Mouse (Mus musculus): ENCODE data around the gene Tbc1d1. TPM values are rescaled to one million over a fixed set of nuclear protein-coding genes. Genes with fewer than 3 reads are reported as not detected.

Tbc1d1 gene
- polyA plus RNA-seq, 1 experiment from 2014 or later: 11.6 TPM

GRCm38 (mm10) chr5:64279668-64280067 is 123.6 kb downstream of the Tbc1d1 start:
- ATAC-seq: no peak
- no peak overlapping the region for H3K4me2 ChIP-seq (ENCODE audit: low read length)
- no peaks in the 10 kb centered on the region for H3K9me3 ChIP-seq (replicated peaks; ENCODE audit: control insufficient read depth, low read length)
- H3K4me3 ChIP-seq (ENCODE audit: low read depth, low read length): no peak overlapping the region
- no peak overlapping the region for H3K9ac ChIP-seq (ENCODE audit: low read length)
- DNase-seq (ENCODE audit: low spot score): no peak
- no peaks in the 10 kb centered on the region for H3K27me3 ChIP-seq (replicated peaks; ENCODE audit: control insufficient read depth, insufficient read depth, low read length)
- WGBS: 62% methylated on average over 7 of the region's 7 CpGs
- H3K27ac ChIP-seq (ENCODE audit: low read depth, low read length): no peak overlapping the region
- H3K4me1 ChIP-seq (ENCODE audit: control insufficient read depth, insufficient read depth, low read length): no peaks in the 10 kb centered on the region
- peaks cover 46% of the 10 kb centered on the region for H3K36me3 ChIP-seq (ENCODE audit: control insufficient read depth, insufficient read depth, low read length)

GRCm38 (mm10) chr5:64280191-64280590 is 124.1 kb downstream of the Tbc1d1 start:
- Histone ChIP-seq H3K4me2 (ENCODE audit: low read length) (no peak overlapping the region), H3K27ac (ENCODE audit: low read depth, low read length) (no peak overlapping the region), H3K4me1 (ENCODE audit: control insufficient read depth, insufficient read depth, low read length) (no peaks in the 10 kb centered on the region), H3K4me3 (ENCODE audit: low read depth, low read length) (no peak overlapping the region), H3K27me3 (replicated peaks; ENCODE audit: control insufficient read depth, insufficient read depth, low read length) (no peaks in the 10 kb centered on the region), H3K9me3 (replicated peaks; ENCODE audit: control insufficient read depth, low read length) (no peaks in the 10 kb centered on the region), H3K36me3 (ENCODE audit: control insufficient read depth, insufficient read depth, low read length) (peaks cover 46% of the 10 kb centered on the region), H3K9ac (ENCODE audit: low read length) (no peak overlapping the region)
- DNase-seq (ENCODE audit: low spot score) (no peak), ATAC-seq (no peak)
- WGBS: 93% methylated on average over 8 of the region's 8 CpGs

- H3K27ac ChIP-seq (ENCODE audit: low read depth, low read length): no peak overlapping the region
- no peaks in the 10 kb centered on the region for H3K9me3 ChIP-seq (replicated peaks; ENCODE audit: control insufficient read depth, low read length)
- peaks cover 46% of the 10 kb centered on the region for H3K36me3 ChIP-seq (ENCODE audit: control insufficient read depth, insufficient read depth, low read length)
- ATAC-seq (no peak), DNase-seq (ENCODE audit: low spot score) (no peak)
- no peaks in the 10 kb centered on the region for H3K4me1 ChIP-seq (ENCODE audit: control insufficient read depth, insufficient read depth, low read length)
- H3K27me3 ChIP-seq (replicated peaks; ENCODE audit: control insufficient read depth, insufficient read depth, low read length): no peaks in the 10 kb centered on the region
- WGBS: 50% methylated on average over 4 of the region's 4 CpGs
- H3K9ac ChIP-seq (ENCODE audit: low read length): no peak overlapping the region
- no peak overlapping the region for H3K4me2 ChIP-seq (ENCODE audit: low read length)
- H3K4me3 ChIP-seq (ENCODE audit: low read depth, low read length): no peak overlapping the region
Measured at GRCm38 (mm10) chr5:64280613-64281012, 124.5 kb downstream of the Tbc1d1 start.

- Histone ChIP-seq H3K4me3 (ENCODE audit: low read depth, low read length) (no peak overlapping the region), H3K36me3 (ENCODE audit: control insufficient read depth, insufficient read depth, low read length) (peaks cover 50% of the 10 kb centered on the region), H3K4me1 (ENCODE audit: control insufficient read depth, insufficient read depth, low read length) (no peaks in the 10 kb centered on the region), H3K27me3 (replicated peaks; ENCODE audit: control insufficient read depth, insufficient read depth, low read length) (no peaks in the 10 kb centered on the region), H3K9ac (ENCODE audit: low read length) (no peak overlapping the region), H3K27ac (ENCODE audit: low read depth, low read length) (no peak overlapping the region), H3K9me3 (replicated peaks; ENCODE audit: control insufficient read depth, low read length) (no peaks in the 10 kb centered on the region), H3K4me2 (ENCODE audit: low read length) (no peak overlapping the region)
- 90% methylated on average over 7 of the region's 7 CpGs for WGBS
- ATAC-seq (no peak), DNase-seq (ENCODE audit: low spot score) (no peak)
Measured at GRCm38 (mm10) chr5:64281674-64282073, 125.6 kb downstream of the Tbc1d1 start.

- DNase-seq (ENCODE audit: low spot score): no peak
Measured at GRCm38 (mm10) chr5:64282594-64282993, 126.5 kb downstream of the Tbc1d1 start.

GRCm38 (mm10) chr5:64285289-64285688 is 129.2 kb downstream of the Tbc1d1 start:
- Histone ChIP-seq H3K4me2 (ENCODE audit: low read length) (no peak overlapping the region), H3K27me3 (replicated peaks; ENCODE audit: control insufficient read depth, insufficient read depth, low read length) (no peaks in the 10 kb centered on the region), H3K9me3 (replicated peaks; ENCODE audit: control insufficient read depth, low read length) (no peaks in the 10 kb centered on the region), H3K9ac (ENCODE audit: low read length) (no peak overlapping the region), H3K27ac (ENCODE audit: low read depth, low read length) (no peak overlapping the region), H3K4me1 (ENCODE audit: control insufficient read depth, insufficient read depth, low read length) (no peaks in the 10 kb centered on the region), H3K4me3 (ENCODE audit: low read depth, low read length) (no peak overlapping the region), H3K36me3 (ENCODE audit: control insufficient read depth, insufficient read depth, low read length) (peaks cover 43% of the 10 kb centered on the region)
- WGBS: 86% methylated on average over 4 of the region's 4 CpGs
- DNase-seq (ENCODE audit: low spot score) (no peak), ATAC-seq (no peak)

More at GRCm38 (mm10) chr5:64282594-64282993, 126.5 kb downstream of the Tbc1d1 start:
- Histone ChIP-seq H3K27ac (ENCODE audit: low read depth, low read length) (no peak overlapping the region), H3K27me3 (replicated peaks; ENCODE audit: control insufficient read depth, insufficient read depth, low read length) (no peaks in the 10 kb centered on the region), H3K4me3 (ENCODE audit: low read depth, low read length) (no peak overlapping the region), H3K4me2 (ENCODE audit: low read length) (no peak overlapping the region), H3K36me3 (ENCODE audit: control insufficient read depth, insufficient read depth, low read length) (peaks cover 54% of the 10 kb centered on the region), H3K4me1 (ENCODE audit: control insufficient read depth, insufficient read depth, low read length) (no peaks in the 10 kb centered on the region), H3K9me3 (replicated peaks; ENCODE audit: control insufficient read depth, low read length) (no peaks in the 10 kb centered on the region), H3K9ac (ENCODE audit: low read length) (no peak overlapping the region)
- 51% methylated on average over 4 of the region's 4 CpGs for WGBS
- no peak for ATAC-seq

GRCm38 (mm10) chr5:64285851-64286250 is 129.7 kb downstream of the Tbc1d1 start:
- Histone ChIP-seq H3K36me3 (ENCODE audit: control insufficient read depth, insufficient read depth, low read length) (peaks cover 39% of the 10 kb centered on the region), H3K27ac (ENCODE audit: low read depth, low read length) (no peak overlapping the region), H3K9ac (ENCODE audit: low read length) (no peak overlapping the region), H3K9me3 (replicated peaks; ENCODE audit: control insufficient read depth, low read length) (no peaks in the 10 kb centered on the region), H3K4me3 (ENCODE audit: low read depth, low read length) (no peak overlapping the region), H3K4me1 (ENCODE audit: control insufficient read depth, insufficient read depth, low read length) (no peaks in the 10 kb centered on the region), H3K27me3 (replicated peaks; ENCODE audit: control insufficient read depth, insufficient read depth, low read length) (no peaks in the 10 kb centered on the region), H3K4me2 (ENCODE audit: low read length) (no peak overlapping the region)
- 92% methylated on average over 13 of the region's 13 CpGs for WGBS
- DNase-seq (ENCODE audit: low spot score): no peak
- ATAC-seq: no peak

GRCm38 (mm10) chr5:64287287-64287686 is 131.2 kb downstream of the Tbc1d1 start:
- WGBS: 88% methylated on average over 8 of the region's 8 CpGs
- Histone ChIP-seq H3K4me2 (ENCODE audit: low read length) (no peak overlapping the region), H3K4me1 (ENCODE audit: control insufficient read depth, insufficient read depth, low read length) (no peaks in the 10 kb centered on the region), H3K27ac (ENCODE audit: low read depth, low read length) (no peak overlapping the region), H3K4me3 (ENCODE audit: low read depth, low read length) (no peak overlapping the region), H3K9me3 (replicated peaks; ENCODE audit: control insufficient read depth, low read length) (no peaks in the 10 kb centered on the region), H3K27me3 (replicated peaks; ENCODE audit: control insufficient read depth, insufficient read depth, low read length) (no peaks in the 10 kb centered on the region), H3K9ac (ENCODE audit: low read length) (no peak overlapping the region), H3K36me3 (ENCODE audit: control insufficient read depth, insufficient read depth, low read length) (peaks cover 27% of the 10 kb centered on the region)
- ATAC-seq: no peak
- DNase-seq (ENCODE audit: low spot score): no peak

GRCm38 (mm10) chr5:64288031-64288928 is 132.2 kb downstream of the Tbc1d1 start:
- H3K4me3 ChIP-seq (ENCODE audit: low read depth, low read length): no peak overlapping the region
- H3K36me3 ChIP-seq (ENCODE audit: control insufficient read depth, insufficient read depth, low read length): peaks cover 17% of the 10 kb centered on the region
- no peaks in the 10 kb centered on the region for H3K4me1 ChIP-seq (ENCODE audit: control insufficient read depth, insufficient read depth, low read length)
- DNase-seq (ENCODE audit: low spot score) (no peak), ATAC-seq (no peak)
- H3K4me2 ChIP-seq (ENCODE audit: low read length): no peak overlapping the region
- WGBS: 86% methylated on average over 14 of the region's 14 CpGs
- no peak overlapping the region for H3K9ac ChIP-seq (ENCODE audit: low read length)
- H3K27ac ChIP-seq (ENCODE audit: low read depth, low read length): no peak overlapping the region
- H3K27me3 ChIP-seq (replicated peaks; ENCODE audit: control insufficient read depth, insufficient read depth, low read length): no peaks in the 10 kb centered on the region
- no peaks in the 10 kb centered on the region for H3K9me3 ChIP-seq (replicated peaks; ENCODE audit: control insufficient read depth, low read length)
